Mouse (Mus musculus) thymus, adult 2 months (tissue): ENCODE data around the gene Lrrn4cl.

Experiments
- CTCF ChIP-seq: fragments of 200-500 bp; IDR thresholded peaks from 2 replicates; pipeline ENCODE4 v1.5.1; 2012; ENCODE audit warnings: mild to moderate bottlenecking, control low read depth, low read length, moderate library complexity, borderline replicate concordance; ENCODE audit not compliant: control insufficient read depth, poor library complexity, insufficient read depth; ENCODE audit errors: extremely low read depth
- POLR2A ChIP-seq: fragments of 200-500 bp; IDR thresholded peaks from 2 replicates; pipeline ENCODE4 v1.6.1; 2012; ENCODE audit warnings: mild to moderate bottlenecking, low read length, control low read depth, moderate library complexity; ENCODE audit not compliant: control insufficient read depth, poor library complexity, insufficient read depth; ENCODE audit errors: extremely low read depth

GRCm38 (mm10) chr19:8864265-8864664, 13.7 kb downstream of the Lrrn4cl start:
- TF ChIP-seq POLR2A: no peak
- TF ChIP-seq CTCF: no peak
